Mouse (Mus musculus) embryonic facial prominence, embryonic 13.5 days (tissue): ENCODE results near the gene Arl8a. TPM values are rescaled to one million over a fixed set of nuclear protein-coding genes. Genes with fewer than 3 reads are reported as not detected.

Experiments
- ATAC-seq: fragments of 200-750 bp; cut with Nextera tagmentation; 2 replicates; pipeline ENCODE4 v1.8.0; 2017; ENCODE audit warnings: low read depth; ENCODE audit not compliant: insufficient number of reproducible peaks, insufficient read depth, low FRiP score, low TSS enrichment
- H3K27ac ChIP-seq: fragments of 300-500 bp; sonication (generic); 2 replicates; pipeline ENCODE4 v1.5.1; 2015; ENCODE audit warnings: moderate library complexity, mild to moderate bottlenecking, inconsistent platforms
- H3K27me3 ChIP-seq: fragments of 300-500 bp; sonication (generic); 2 replicates; pipeline ENCODE4 v1.6.1; 2015; ENCODE audit warnings: mild to moderate bottlenecking, inconsistent platforms
- H3K36me3 ChIP-seq: fragments of 300-500 bp; sonication (generic); 2 replicates; pipeline ENCODE4 v1.6.1; 2015; ENCODE audit warnings: mild to moderate bottlenecking, inconsistent platforms
- H3K4me1 ChIP-seq: fragments of 300-500 bp; sonication (generic); 2 replicates; pipeline ENCODE4 v1.6.1; 2015; ENCODE audit warnings: inconsistent platforms
- H3K4me2 ChIP-seq: fragments of 300-500 bp; sonication (generic); 2 replicates; pipeline ENCODE4 v1.6.1; 2015; ENCODE audit warnings: moderate library complexity, mild to moderate bottlenecking, inconsistent platforms
- H3K4me3 ChIP-seq: fragments of 300-500 bp; sonication (generic); 2 replicates; pipeline ENCODE4 v1.5.1; 2015; ENCODE audit warnings: mild to moderate bottlenecking, inconsistent platforms
- H3K9ac ChIP-seq: fragments of 300-500 bp; sonication (generic); 2 replicates; pipeline ENCODE4 v1.6.1; 2015; ENCODE audit warnings: mild to moderate bottlenecking, inconsistent platforms
- H3K9me3 ChIP-seq: fragments of 300-500 bp; sonication (generic); 2 replicates; pipeline ENCODE4 v1.6.1; 2016; ENCODE audit warnings: inconsistent platforms
- WGBS: fragments of 180-500 bp; shearing (Covaris S2); methylation state at CpG from one replicate; pipeline ENCODE4 v1.1.7; 2015; ENCODE audit warnings: mixed read lengths; 5-methylcytosine and 5-hydroxymethylcytosine counted together
- polyA plus RNA-seq: library from polyadenylated mRNA; unstranded; fragments of >200 nt; fragmentation: Nextera tagmentation; extraction: Ambion mirVana; gene quantifications from 2 replicates; pipeline ENCODE4 v1.2.1, GENCODE M21; 2015

The Arl8a gene
- polyA plus RNA-seq, 1 experiment from 2014 or later, result 75.2 TPM

GRCm38 (mm10) chr1:135171202-135171601 is 24.6 kb downstream of the Arl8a start:
- Histone ChIP-seq H3K36me3 (no peaks in the 10 kb centered on the region), H3K27ac (no peak overlapping the region), H3K4me3 (no peak overlapping the region), H3K4me1 (0 out of 2 replicates have a peak, but pooled peaks cover 3% of the 10 kb centered on the region), H3K27me3 (no peaks in the 10 kb centered on the region), H3K9me3 (no peaks in the 10 kb centered on the region), H3K4me2 (no peak overlapping the region), H3K9ac (no peak overlapping the region)
- ATAC-seq, result no peak
- WGBS, result 84% methylated on average over 7 of the region's 7 CpGs

- 0 out of 2 replicates have a peak, but pooled peaks cover 3% of the 10 kb centered on the region for H3K4me1 ChIP-seq
- H3K9me3 ChIP-seq, result no peaks in the 10 kb centered on the region
- peak; percentile 50; the same call in 1 of the 2 replicates for ATAC-seq
- no peak overlapping the region for H3K4me2 ChIP-seq
- H3K4me3 ChIP-seq, result no peak overlapping the region
- no peak overlapping the region for H3K9ac ChIP-seq
- H3K36me3 ChIP-seq, result no peaks in the 10 kb centered on the region
- no peak overlapping the region for H3K27ac ChIP-seq
- 49% methylated on average over 6 of the region's 6 CpGs for WGBS
- no peaks in the 10 kb centered on the region for H3K27me3 ChIP-seq
Observed at GRCm38 (mm10) chr1:135171984-135172383, 25.4 kb downstream of the Arl8a start.

GRCm38 (mm10) chr1:135173311-135173710 is 26.7 kb downstream of the Arl8a start:
- Histone ChIP-seq H3K27me3 (no peaks in the 10 kb centered on the region), H3K27ac (no peak overlapping the region), H3K9me3 (no peaks in the 10 kb centered on the region), H3K36me3 (no peaks in the 10 kb centered on the region), H3K4me3 (no peak overlapping the region), H3K4me2 (no peak overlapping the region), H3K4me1 (0 out of 2 replicates have a peak, but pooled peaks cover 3% of the 10 kb centered on the region), H3K9ac (no peak overlapping the region)
- 88% methylated on average over 6 of the region's 6 CpGs for WGBS
- no peak for ATAC-seq

GRCm38 (mm10) chr1:135175176-135175575 is 28.6 kb downstream of the Arl8a start:
- ATAC-seq, result no peak
- Histone ChIP-seq H3K4me3 (no peak overlapping the region), H3K9ac (no peak overlapping the region), H3K4me1 (0 out of 2 replicates have a peak, but pooled peaks cover 3% of the 10 kb centered on the region), H3K27ac (no peak overlapping the region), H3K27me3 (no peaks in the 10 kb centered on the region), H3K9me3 (no peaks in the 10 kb centered on the region), H3K36me3 (no peaks in the 10 kb centered on the region), H3K4me2 (no peak overlapping the region)
- WGBS, result 69% methylated on average over 3 of the region's 3 CpGs

- Histone ChIP-seq H3K27me3 (no peaks in the 10 kb centered on the region), H3K4me2 (no peak overlapping the region), H3K4me3 (no peak overlapping the region), H3K27ac (no peak overlapping the region), H3K4me1 (0 out of 2 replicates have a peak, but pooled peaks cover 2% of the 10 kb centered on the region), H3K36me3 (no peaks in the 10 kb centered on the region), H3K9me3 (no peaks in the 10 kb centered on the region), H3K9ac (no peak overlapping the region)
- WGBS, result 83% methylated on average over 3 of the region's 3 CpGs
- no peak for ATAC-seq
Observed at GRCm38 (mm10) chr1:135177724-135178123, 31.1 kb downstream of the Arl8a start.

DNA sequence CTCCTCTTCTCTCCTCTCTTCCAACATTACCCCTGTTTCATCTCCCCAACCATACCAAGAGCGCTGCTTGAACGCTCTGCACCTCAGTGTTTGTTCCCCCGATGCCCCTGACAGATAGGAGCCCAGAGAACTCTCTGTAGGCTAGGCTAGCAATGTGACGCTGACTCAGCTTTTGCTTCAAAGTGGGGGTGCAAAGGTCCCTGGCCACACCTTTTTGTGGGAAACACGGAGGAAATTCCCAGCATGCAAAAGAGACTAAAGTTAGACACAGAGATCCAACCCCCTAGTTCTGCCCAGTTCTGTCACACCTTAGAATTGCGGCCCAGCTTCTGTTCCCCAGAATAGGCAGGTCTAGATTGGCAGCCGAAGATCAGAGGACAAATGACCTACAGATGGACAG is 32.2 kb downstream of the Arl8a start:
- 85% methylated on average over 7 of the region's 7 CpGs for WGBS
- H3K4me3 ChIP-seq, result no peak overlapping the region
- no peaks in the 10 kb centered on the region for H3K36me3 ChIP-seq

DNA sequence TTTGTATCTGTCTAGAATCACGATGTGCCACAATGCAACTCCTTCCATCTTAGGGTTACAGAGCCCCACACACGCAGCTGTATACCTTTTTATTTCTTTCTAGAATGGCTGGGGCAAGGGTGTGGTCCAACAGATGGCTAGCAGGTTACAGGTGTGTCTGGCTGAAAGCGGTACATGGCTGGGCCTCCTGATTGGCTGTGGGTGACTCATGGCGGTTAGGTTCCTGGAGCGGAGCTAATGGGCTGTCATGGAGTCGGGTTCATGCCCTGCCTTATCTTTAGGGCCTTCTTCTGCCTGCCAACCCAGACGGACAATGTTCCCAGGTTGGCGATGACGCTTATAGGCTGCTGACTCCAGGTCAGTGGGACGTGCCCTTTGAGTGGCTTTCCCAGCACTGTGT is 34.2 kb downstream of the Arl8a start:
- Histone ChIP-seq H3K27ac (no peak overlapping the region), H3K4me1 (peaks cover 8% of the 10 kb centered on the region; the same call in 1 of the 2 replicates), H3K9ac (no peak overlapping the region), H3K4me2 (no peak overlapping the region), H3K36me3 (no peaks in the 10 kb centered on the region), H3K9me3 (no peaks in the 10 kb centered on the region), H3K4me3 (no peak overlapping the region), H3K27me3 (peaks cover 5% of the 10 kb centered on the region)
- 83% methylated on average over 10 of the region's 10 CpGs for WGBS
- ATAC-seq, result no peak

More for the DNA sequence above, 32.2 kb downstream of the Arl8a start:
- H3K27me3 ChIP-seq, result no peaks in the 10 kb centered on the region
- H3K27ac ChIP-seq, result no peak overlapping the region
- no peaks in the 10 kb centered on the region for H3K9me3 ChIP-seq
- no peak overlapping the region for H3K4me2 ChIP-seq
- no peak for ATAC-seq
- H3K4me1 ChIP-seq, result peaks cover 4% of the 10 kb centered on the region; the same call in 1 of the 2 replicates
- no peak overlapping the region for H3K9ac ChIP-seq

DNA sequence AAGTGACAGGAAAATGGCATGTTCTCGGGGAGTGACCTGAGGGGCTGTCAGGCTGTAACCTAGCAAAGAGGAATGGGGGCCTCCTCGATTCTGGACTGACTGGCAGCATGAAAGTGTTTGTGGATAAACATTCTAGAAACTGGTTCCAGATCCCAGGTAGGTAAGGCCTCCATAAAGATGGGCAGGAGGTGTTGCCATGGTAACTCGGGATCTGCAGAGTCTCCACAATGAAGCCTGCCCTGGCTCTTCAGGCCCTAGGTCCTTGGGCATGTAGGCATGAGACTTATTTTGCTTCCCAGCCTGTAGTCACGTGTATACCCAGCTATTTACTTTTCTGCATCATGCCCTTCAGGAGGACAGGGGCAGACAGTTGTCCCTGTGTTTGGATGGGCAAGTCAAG is 34.7 kb downstream of the Arl8a start:
- peaks cover 5% of the 10 kb centered on the region for H3K27me3 ChIP-seq
- no peaks in the 10 kb centered on the region for H3K36me3 ChIP-seq
- no peak overlapping the region for H3K9ac ChIP-seq
- H3K27ac ChIP-seq, result no peak overlapping the region
- H3K4me1 ChIP-seq, result peaks cover 8% of the 10 kb centered on the region; the same call in 1 of the 2 replicates
- no peaks in the 10 kb centered on the region for H3K9me3 ChIP-seq
- no peak overlapping the region for H3K4me3 ChIP-seq
- no peak overlapping the region for H3K4me2 ChIP-seq
- ATAC-seq, result no peak
- WGBS, result 69% methylated on average over 4 of the region's 4 CpGs

DNA sequence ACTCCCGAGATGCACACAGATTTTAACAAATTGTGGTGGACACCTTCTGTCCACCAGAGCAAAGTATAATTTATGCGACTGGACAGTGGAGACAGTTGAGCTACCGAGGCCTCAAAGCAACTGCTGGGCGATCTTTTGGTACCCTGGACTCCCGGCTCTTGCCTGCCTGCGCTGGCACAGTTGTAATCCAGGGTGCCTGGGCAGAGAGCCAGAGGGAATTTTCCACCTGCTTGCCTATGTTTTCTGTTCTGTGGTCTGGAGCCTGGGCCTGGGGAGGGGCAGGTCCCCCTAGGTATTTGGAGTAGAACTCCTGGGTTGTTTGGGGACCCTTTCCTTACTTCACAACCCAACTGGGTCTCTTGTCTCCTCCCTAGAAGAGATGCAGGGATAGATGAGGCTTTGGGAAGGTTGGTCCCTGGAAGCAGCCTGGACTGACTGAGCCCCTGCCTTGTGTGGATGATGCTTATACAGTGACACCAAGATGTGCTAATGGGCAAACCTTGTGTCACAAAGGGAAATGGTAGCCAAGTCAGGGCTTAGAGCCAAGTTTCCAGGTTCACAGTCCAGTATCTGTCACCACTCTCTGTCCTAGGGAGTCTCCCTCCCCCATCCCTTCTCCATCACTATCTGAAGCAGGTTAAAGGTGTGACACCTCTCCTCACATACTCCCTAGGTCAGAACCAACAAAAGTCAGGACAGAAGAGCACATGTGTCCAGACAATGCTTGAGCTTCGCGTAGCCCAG is 35.4 kb downstream of the Arl8a start:
- H3K4me3 ChIP-seq, result no peak overlapping the region
- no peak for ATAC-seq
- no peaks in the 10 kb centered on the region for H3K36me3 ChIP-seq
- peaks cover 8% of the 10 kb centered on the region; the same call in 1 of the 2 replicates for H3K4me1 ChIP-seq
- H3K9ac ChIP-seq, result no peak overlapping the region
- H3K27me3 ChIP-seq, result peaks cover 5% of the 10 kb centered on the region
- H3K9me3 ChIP-seq, result no peaks in the 10 kb centered on the region
- 79% methylated on average over 8 of the region's 8 CpGs for WGBS
- no peak overlapping the region for H3K27ac ChIP-seq
- H3K4me2 ChIP-seq, result no peak overlapping the region

GRCm38 (mm10) chr1:135182975-135183374 is 36.4 kb downstream of the Arl8a start:
- ATAC-seq, result no peak
- 68% methylated on average over 3 of the region's 3 CpGs for WGBS
- H3K27ac ChIP-seq, result no peak overlapping the region
- peaks cover 8% of the 10 kb centered on the region; the same call in 1 of the 2 replicates for H3K4me1 ChIP-seq
- H3K4me2 ChIP-seq, result no peak overlapping the region
- no peak overlapping the region for H3K4me3 ChIP-seq
- no peaks in the 10 kb centered on the region for H3K9me3 ChIP-seq
- H3K9ac ChIP-seq, result no peak overlapping the region
- peaks cover 5% of the 10 kb centered on the region for H3K27me3 ChIP-seq
- H3K36me3 ChIP-seq, result no peaks in the 10 kb centered on the region

DNA sequence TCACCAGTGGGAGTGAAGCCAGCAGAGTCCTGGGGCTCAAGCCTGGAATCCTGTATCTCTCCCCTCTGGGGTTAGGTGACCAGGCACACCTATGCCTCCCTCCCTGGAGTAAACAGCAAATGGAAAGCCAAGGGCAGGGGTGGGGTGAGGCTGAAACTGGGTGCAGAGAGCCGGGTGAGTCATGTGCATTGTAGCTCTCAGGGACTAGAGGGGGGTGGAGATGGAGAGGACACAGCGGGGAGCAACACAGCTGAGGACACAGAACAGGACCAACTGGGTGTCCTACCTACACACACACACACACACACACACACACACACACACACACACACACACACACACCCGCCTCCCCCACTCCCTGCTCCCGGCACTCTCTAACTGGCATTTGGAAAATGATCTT is 36.8 kb downstream of the Arl8a start:
- H3K27me3 ChIP-seq, result peaks cover 5% of the 10 kb centered on the region
- H3K9ac ChIP-seq, result no peak overlapping the region
- WGBS, result 74% methylated on average over 3 of the region's 4 CpGs
- no peak for ATAC-seq
- H3K4me1 ChIP-seq, result peaks cover 8% of the 10 kb centered on the region; the same call in 1 of the 2 replicates
- H3K27ac ChIP-seq, result no peak overlapping the region
- no peaks in the 10 kb centered on the region for H3K9me3 ChIP-seq
- no peaks in the 10 kb centered on the region for H3K36me3 ChIP-seq
- H3K4me3 ChIP-seq, result no peak overlapping the region
- no peak overlapping the region for H3K4me2 ChIP-seq

DNA sequence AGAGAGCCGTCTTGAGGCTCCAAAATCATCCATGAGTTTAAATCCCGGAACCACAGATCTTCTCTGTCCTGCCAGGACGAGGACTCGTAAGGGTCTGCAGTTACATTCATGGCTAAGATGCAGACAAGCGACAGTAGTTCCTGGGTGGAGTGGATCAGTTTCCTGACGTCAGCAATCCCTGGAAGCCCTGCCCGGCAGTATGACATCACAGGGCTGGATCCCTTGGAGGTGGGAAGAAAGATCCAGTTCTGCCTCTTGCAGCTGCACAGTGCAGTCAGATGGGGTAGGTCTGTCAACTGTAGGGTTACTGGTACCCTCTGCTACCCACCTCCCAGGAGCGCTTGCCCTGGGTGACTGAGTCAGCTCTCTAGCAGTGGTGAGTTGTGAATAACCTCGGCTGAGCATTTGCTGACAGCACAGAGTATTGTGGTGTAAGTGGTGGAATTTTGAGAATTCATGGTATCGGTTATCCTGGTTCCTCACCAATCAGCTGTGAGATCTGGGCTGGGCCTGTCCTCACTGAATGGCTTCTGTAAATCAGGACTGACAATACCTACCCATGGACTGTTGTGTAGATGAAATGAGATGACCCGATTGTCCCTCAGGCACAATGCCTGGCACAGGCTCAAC is 37.4 kb downstream of the Arl8a start:
- WGBS, result 51% methylated on average over 11 of the region's 11 CpGs
- Histone ChIP-seq H3K27ac (no peak overlapping the region), H3K9ac (no peak overlapping the region), H3K36me3 (no peaks in the 10 kb centered on the region), H3K9me3 (no peaks in the 10 kb centered on the region), H3K4me3 (no peak overlapping the region), H3K27me3 (peaks cover 5% of the 10 kb centered on the region), H3K4me1 (peaks cover 8% of the 10 kb centered on the region; the same call in 1 of the 2 replicates), H3K4me2 (no peak overlapping the region)
- no peak for ATAC-seq
